Mouse (Mus musculus) CH12.LX (cell line): ENCODE measurements around the gene Npas2. TPM values are rescaled to one million over a fixed set of nuclear protein-coding genes. Genes with fewer than 3 reads are reported as not detected.

Experiments used
- DNase-seq: peaks from one replicate; pipeline ENCODE4 v3.0.0-alpha.2; 2013; ENCODE audit errors: extremely low read depth
- H3K27ac ChIP-seq: 2 replicates; pipeline ENCODE4 v1.5.1; 2012; ENCODE audit warnings: low read depth, mild to moderate bottlenecking, control low read depth, moderate library complexity; ENCODE audit not compliant: insufficient read depth
- H3K27me3 ChIP-seq: replicated peaks from 2 replicates; pipeline ENCODE3; 2012; ENCODE audit warnings: inconsistent platforms
- H3K36me3 ChIP-seq, 2 experiments: replicated peaks in 1 of 2; 2 replicates each; pipeline versions ENCODE3 to v1.6.1; 2012; ENCODE audit warnings: inconsistent platforms in 1 of 2, low read length in 1 of 2, mild to moderate bottlenecking in 1 of 2, mixed read lengths in 1 of 2, moderate library complexity in 1 of 2; ENCODE audit not compliant: control insufficient read depth in 1 of 2, insufficient read depth in 1 of 2
- H3K4me1 ChIP-seq, 2 experiments: 2 replicates each; pipeline ENCODE4 v1.6.1; 2012; ENCODE audit warnings: inconsistent platforms in 1 of 2, moderate library complexity in 1 of 2; ENCODE audit not compliant: insufficient read depth in 2 of 2, control insufficient read depth in 1 of 2
- H3K4me2 ChIP-seq: 2 replicates; pipeline ENCODE4 v1.6.1; 2012; ENCODE audit warnings: low read depth, mild to moderate bottlenecking, control low read depth; ENCODE audit not compliant: poor library complexity, insufficient read depth, severe bottlenecking
- H3K4me3 ChIP-seq, 3 experiments: fragments of 150-350 bp in 1 of 3; sonication (generic) in 1 of 3; replicated peaks in 1 of 3; 2 replicates each; pipeline versions ENCODE3 to v1.5.1; 2011 to 2012; ENCODE audit warnings: low read depth in 2 of 3, low read length in 2 of 3, mild to moderate bottlenecking in 2 of 3, moderate library complexity in 2 of 3, control low read depth in 1 of 3, improper control_type of control experiment in 1 of 3, inconsistent platforms in 1 of 3, mixed read lengths in 1 of 3; ENCODE audit not compliant: poor library complexity in 1 of 3
- H3K79me2 ChIP-seq: replicated peaks from 2 replicates; pipeline ENCODE4 v1.6.1; 2012; ENCODE audit warnings: mild to moderate bottlenecking, moderate library complexity; ENCODE audit not compliant: control insufficient read depth, poor library complexity, insufficient read depth, severe bottlenecking; ENCODE audit errors: extremely low read depth
- H3K9ac ChIP-seq: 2 replicates; pipeline ENCODE4 v1.6.1; 2012; ENCODE audit warnings: low read depth, mild to moderate bottlenecking, control low read depth, moderate library complexity; ENCODE audit not compliant: insufficient read depth
- H3K9me3 ChIP-seq: replicated peaks from 2 replicates; pipeline ENCODE3; 2012; ENCODE audit warnings: low read length, inconsistent platforms, mixed read lengths
- BHLHE40 ChIP-seq: IDR thresholded peaks from 2 replicates; pipeline ENCODE4 v1.6.1; 2011; ENCODE audit warnings: mild to moderate bottlenecking, low read depth, low read length, improper control_type of control experiment
- CHD1 ChIP-seq: IDR thresholded peaks from 2 replicates; pipeline ENCODE4 v1.6.1; 2012; ENCODE audit warnings: low read depth, low read length, improper control_type of control experiment, inconsistent platforms
- CTCF ChIP-seq, 2 experiments: IDR thresholded peaks in 1 of 2; conservative IDR thresholded peaks in 1 of 2; 2 replicates each; pipeline ENCODE4 v1.5.1; 2011 to 2012; ENCODE audit warnings: low read depth in 2 of 2, low read length in 2 of 2, improper control_type of control experiment in 1 of 2, inconsistent platforms in 1 of 2, mild to moderate bottlenecking in 1 of 2, moderate library complexity in 1 of 2
- E2F4 ChIP-seq: IDR thresholded peaks from 2 replicates; pipeline ENCODE4 v1.6.1; 2011; ENCODE audit warnings: low read depth, low read length, improper control_type of control experiment; ENCODE audit not compliant: insufficient replicate concordance
- ELF1 ChIP-seq: IDR thresholded peaks from 2 replicates; pipeline ENCODE4 v1.6.1; 2014; ENCODE audit warnings: low read depth, mild to moderate bottlenecking, inconsistent platforms, low read length, improper control_type of control experiment
- EP300 ChIP-seq: IDR thresholded peaks from 2 replicates; pipeline ENCODE4 v1.6.1; 2011; ENCODE audit warnings: low read length, improper control_type of control experiment
- ETS1 ChIP-seq: conservative IDR thresholded peaks from 2 replicates; pipeline ENCODE4 v1.6.1; 2012; ENCODE audit warnings: low read depth, mild to moderate bottlenecking, inconsistent platforms, low read length, improper control_type of control experiment, moderate library complexity
- IRF4 ChIP-seq: IDR thresholded peaks from 2 replicates; pipeline ENCODE4 v1.6.1; 2014; ENCODE audit warnings: low read depth, mild to moderate bottlenecking, inconsistent platforms, low read length, improper control_type of control experiment
- MAFK ChIP-seq: IDR thresholded peaks from 2 replicates; pipeline ENCODE4 v1.6.1; 2011; ENCODE audit warnings: low read length, improper control_type of control experiment; ENCODE audit not compliant: insufficient replicate concordance
- MAX ChIP-seq: IDR thresholded peaks from 2 replicates; pipeline ENCODE4 v1.6.1; 2011; ENCODE audit warnings: low read length, improper control_type of control experiment
- MAZ ChIP-seq: IDR thresholded peaks from 2 replicates; pipeline ENCODE4 v1.6.1; 2012; ENCODE audit warnings: low read depth, mild to moderate bottlenecking, inconsistent platforms, low read length, improper control_type of control experiment, moderate library complexity
- MEF2A ChIP-seq: IDR thresholded peaks from 2 replicates; pipeline ENCODE4 v1.6.1; 2014; ENCODE audit warnings: low read depth, mild to moderate bottlenecking, inconsistent platforms, low read length, improper control_type of control experiment, borderline replicate concordance
- MXI1 ChIP-seq: IDR thresholded peaks from 2 replicates; pipeline ENCODE4 v1.6.1; 2011; ENCODE audit warnings: mild to moderate bottlenecking, low read depth, low read length, improper control_type of control experiment
- MYC ChIP-seq: IDR thresholded peaks from 2 replicates; pipeline ENCODE4 v1.6.1; 2011; ENCODE audit warnings: low read depth, mild to moderate bottlenecking, improper control_type of control experiment, low read length
- NELFE ChIP-seq: IDR thresholded peaks from 2 replicates; pipeline ENCODE4 v1.6.1; 2011; ENCODE audit warnings: low read depth, low read length, improper control_type of control experiment
- NRF1 ChIP-seq: IDR thresholded peaks from 2 replicates; pipeline ENCODE4 v1.6.1; 2014; ENCODE audit warnings: low read depth, mild to moderate bottlenecking, inconsistent platforms, low read length, improper control_type of control experiment, moderate library complexity
- PAX5 ChIP-seq: IDR thresholded peaks from 2 replicates; pipeline ENCODE4 v1.6.1; 2012; ENCODE audit warnings: low read length, inconsistent platforms, mixed read lengths
- POLR2AphosphoS2 ChIP-seq: IDR thresholded peaks from 2 replicates; pipeline ENCODE4 v1.6.1; 2011; ENCODE audit warnings: low read depth, low read length, improper control_type of control experiment
- SIN3A ChIP-seq: IDR thresholded peaks from 2 replicates; pipeline ENCODE4 v1.6.1; 2012; ENCODE audit warnings: low read length, improper control_type of control experiment, inconsistent platforms
- SMC3 ChIP-seq: IDR thresholded peaks from 2 replicates; pipeline ENCODE4 v1.6.1; 2011; ENCODE audit warnings: low read depth, low read length, improper control_type of control experiment
- TBP ChIP-seq: conservative IDR thresholded peaks from 2 replicates; pipeline ENCODE4 v1.6.1; 2011; ENCODE audit warnings: low read depth, low read length, improper control_type of control experiment
- ZKSCAN1 ChIP-seq: IDR thresholded peaks from 2 replicates; pipeline ENCODE4 v1.6.1; 2012; ENCODE audit warnings: low read depth, inconsistent platforms, low read length, improper control_type of control experiment, borderline replicate concordance
- dilution Hi-C: fragments of 300-500 bp; cut with MboI; formaldehyde crosslinking; loops from 2 replicates; pipeline ENCODE4 v1.14.3; 2020; ENCODE audit warnings: low sequenced_read_pairs; ENCODE audit not compliant: extremely low pct_unique_long_range_greater_than_20kb, extremely low pct_ligation_motif_present
- in situ Hi-C: fragments of 300-500 bp; cut with MboI; formaldehyde crosslinking; loops from 3 replicates; pipeline ENCODE4 v1.14.3; 2019; ENCODE audit warnings: low sequenced_read_pairs, low pct_ligation_motif_present, low pct_unique_long_range_greater_than_20kb, mixed read lengths
- polyA plus RNA-seq: library from polyadenylated mRNA; unstranded; fragments of >175 nt; gene quantifications from 2 replicates; pipeline ENCODE4 v1.2.1, GENCODE M21; 2012; ENCODE audit warnings: low read depth; ENCODE audit not compliant: insufficient read length
- total RNA-seq, 2 experiments: library from RNA; depleted of rRNA; stranded (reverse); fragments of 300-350 nt in 1 of 2; fragments of >200 nt in 1 of 2; gene quantifications; 2 replicates each; pipeline ENCODE4 v1.2.3; 2012 to 2014

The Npas2 gene
- total and polyA plus RNA-seq, 3 experiments, result 0.13 TPM; not detected in 2

- in situ Hi-C loops, result no loop called here
- H3K79me2 ChIP-seq, result no peaks in the 10 kb centered on the region
- H3K27me3 ChIP-seq, result no peaks in the 10 kb centered on the region
- no peak overlapping the region for H3K27ac ChIP-seq
- no peaks in the 10 kb centered on the region for H3K9me3 ChIP-seq
- H3K4me1 ChIP-seq, result peaks cover 2 to 4% of the 10 kb centered on the region in 2 experiments
- no peaks in the 10 kb centered on the region for H3K36me3 ChIP-seq
- no peak overlapping the region for H3K4me3 ChIP-seq
- DNase-seq, result no peak
- no peak overlapping the region for H3K9ac ChIP-seq
- no peak overlapping the region for H3K4me2 ChIP-seq
- dilution Hi-C loops, result no loop called here
- no peak for TF ChIP-seq EP300
- TF ChIP-seq CTCF (conservative IDR thresholded peaks at IDR 0.05 in 1 of 2, IDR thresholded peaks at IDR 0.05 in 1 of 2; ENCODE audit: low read depth in 2 of 2, low read length in 2 of 2), result peak in 1 of 2 experiments; percentile 51; a peak in 2 of 4 replicates
Observed at GRCm38 (mm10) chr1:39230021-39230420, 36.5 kb downstream of the Npas2 start.

- no peaks in the 10 kb centered on the region for H3K27me3 ChIP-seq
- TF ChIP-seq NRF1 (0 out of 2 replicates have a peak, but pooled peaks have one; percentile 61), NELFE (no peak), IRF4 (peak; percentile 53; the same call in 1 of the 2 replicates)
- H3K79me2 ChIP-seq, result no peaks in the 10 kb centered on the region
- no peak overlapping the region for H3K27ac ChIP-seq
- H3K4me3 ChIP-seq, result no peak overlapping the region
- peaks cover 0 to 4% of the 10 kb centered on the region in 2 experiments for H3K36me3 ChIP-seq
- H3K9ac ChIP-seq, result no peak overlapping the region
- peak overlapping the region; percentile 61; the same call in 1 of the 2 replicates for H3K4me2 ChIP-seq
- in situ Hi-C loops, result no loop called here
- dilution Hi-C loops, result no loop called here
- DNase-seq, result peak; percentile 41
- H3K4me1 ChIP-seq, result peaks cover 8 to 12% of the 10 kb centered on the region in 2 experiments
- no peaks in the 10 kb centered on the region for H3K9me3 ChIP-seq
Observed at GRCm38 (mm10) chr1:39234815-39235449, 41.4 kb downstream of the Npas2 start.

GRCm38 (mm10) chr1:39237503-39238255 is 44.1 kb downstream of the Npas2 start:
- H3K4me1 ChIP-seq, result peaks cover 8 to 12% of the 10 kb centered on the region in 2 experiments

More at GRCm38 (mm10) chr1:39237503-39238255, 44.1 kb downstream of the Npas2 start:
- no peak for DNase-seq
- Histone ChIP-seq H3K27ac (no peak overlapping the region), H3K79me2 (no peaks in the 10 kb centered on the region), H3K4me2 (no peak overlapping the region), H3K4me3 (no peak overlapping the region), H3K36me3 (peaks cover 0 to 10% of the 10 kb centered on the region in 2 experiments), H3K27me3 (no peaks in the 10 kb centered on the region), H3K9ac (no peak overlapping the region), H3K9me3 (no peaks in the 10 kb centered on the region)
- in situ Hi-C loops (no loop called here), dilution Hi-C loops (no loop called here)
- TF ChIP-seq NELFE (no peak), MXI1 (no peak), BHLHE40 (no peak), ELF1 (no peak), MAZ (no peak), MYC (no peak), SMC3 (no peak), TBP (no peak), CHD1 (no peak), PAX5 (no peak), MAX (no peak), MEF2A (no peak), MAFK (no peak), CTCF (conservative IDR thresholded peaks at IDR 0.05 in 1 of 2, IDR thresholded peaks at IDR 0.05 in 1 of 2; ENCODE audit: low read depth in 2 of 2, low read length in 2 of 2) (no peak), ETS1 (no peak), POLR2AphosphoS2 (no peak), E2F4 (no peak), ZKSCAN1 (no peak), SIN3A (no peak)
